In the genomic region with DNA sequence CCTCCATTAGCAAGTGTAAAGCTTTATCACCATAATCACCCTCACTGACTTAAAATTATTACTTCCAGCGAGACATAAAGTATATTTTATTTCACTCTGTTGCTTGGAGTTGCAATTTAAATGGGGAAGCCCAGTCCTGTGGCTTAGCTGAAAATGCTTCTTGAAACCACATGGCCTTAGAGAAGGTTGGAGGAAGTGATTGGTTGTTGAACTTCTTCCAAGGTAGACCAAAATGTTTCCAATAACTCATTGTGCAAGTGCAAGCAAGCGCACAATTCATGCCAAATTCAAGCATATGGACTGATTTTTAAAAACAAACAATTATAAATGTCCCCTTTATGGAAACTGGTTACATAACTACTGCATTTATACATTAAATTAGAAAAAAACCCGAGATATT, we compare ENCODE assay signal across 19 mouse cellular contexts.
DNase-seq lines count a peak whose midpoint lies in the region; ATAC-seq and TF ChIP-seq lines count a peak whose summit lies in the region.
"Had no signal": no experiment of that assay in that cellular context is flagged by ENCODE, and none has a peak within 500 bp of the region (broad histone marks: within the 10 kb centered on the region; RNA-seq: fewer than 3 reads in every experiment).

No protein-coding gene starts in this region.

- no peak for TF ChIP-seq POLR2A in limb, embryonic 14.5 days (IDR thresholded peaks at IDR 0.05; ENCODE audit: borderline replicate concordance, extremely low read depth, insufficient read depth, insufficient read length)

- H3K4me3 ChIP-seq in limb, embryonic 14.5 days (replicated peaks; ENCODE audit: low read length): no peak overlapping the region
- no peak overlapping the region for H3K4me3 ChIP-seq in limb, embryonic 10.5 days
- H3K4me3 ChIP-seq in embryonic facial prominence, embryonic 14.5 days (ENCODE audit: low read depth, low read length): no peak overlapping the region
- H3K4me3 ChIP-seq: embryonic facial prominence, embryonic 15.5 days; erythroblast, embryonic 14.5 days; forebrain, embryonic 13.5 days; forebrain, embryonic 15.5 days had no signal

- H3K4me1 ChIP-seq in limb, embryonic 14.5 days (ENCODE audit: control insufficient read depth, insufficient read depth, low read length): no peaks in the 10 kb centered on the region
- H3K4me1 ChIP-seq in limb, embryonic 10.5 days: peaks cover 10% of the 10 kb centered on the region; the same call in 1 of the 2 replicates
- no peaks in the 10 kb centered on the region for H3K4me1 ChIP-seq in embryonic facial prominence, embryonic 14.5 days (ENCODE audit: control insufficient read depth, insufficient read depth, low read length)
- H3K4me1 ChIP-seq: embryonic facial prominence, embryonic 15.5 days; forebrain, embryonic 13.5 days; forebrain, embryonic 15.5 days had no signal

- H3K27me3 ChIP-seq in limb, embryonic 14.5 days (ENCODE audit: control insufficient read depth, insufficient read depth, low read length): no peaks in the 10 kb centered on the region
- H3K27me3 ChIP-seq in limb, embryonic 10.5 days (ENCODE audit: low read depth, poor library complexity, severe bottlenecking): no peaks in the 10 kb centered on the region
- no peaks in the 10 kb centered on the region for H3K27me3 ChIP-seq in embryonic facial prominence, embryonic 14.5 days (replicated peaks; ENCODE audit: control insufficient read depth, insufficient read depth, low read length)
- H3K27me3 ChIP-seq: embryonic facial prominence, embryonic 15.5 days; forebrain, embryonic 13.5 days; forebrain, embryonic 15.5 days had no signal

- ATAC-seq in limb, embryonic 14.5 days (ENCODE audit: low FRiP score, low read depth): no peak
- no peak for ATAC-seq in embryonic facial prominence, embryonic 14.5 days (ENCODE audit: low read depth)
- peak; percentile 71 to 75 for ATAC-seq in hematopoietic stem cell, adult 5-6 weeks (replicated peaks in 1 of 2; ENCODE audit: insufficient read depth in 1 of 2, low FRiP score in 2 of 2, low TSS enrichment in 1 of 2, low read depth in 1 of 2, poor library complexity in 2 of 2, severe bottlenecking in 2 of 2)
- ATAC-seq: forebrain, embryonic 13.5 days; forebrain, embryonic 15.5 days; forebrain, postnatal 0 days had no signal

- DNase-seq in limb, embryonic 14.5 days (ENCODE audit: low spot score): peak; percentile 58
- no peak for DNase-seq in limb, embryonic 10.5 days (ENCODE audit: low spot score)
- DNase-seq in embryonic facial prominence, embryonic 14.5 days (ENCODE audit: low spot score): peak; percentile 78
- no peak for DNase-seq in lung, postnatal 14 days
- no peak for DNase-seq in liver
- DNase-seq: adrenal gland, adult 2 months; adrenal gland, postnatal 10 days; adrenal gland, postnatal 25 days; cerebellum, adult 11-12 months; cerebellum, adult 2 months; cerebellum, adult 9-10 months; cerebellum, postnatal 10 days; cerebellum, postnatal 25 days; forebrain, postnatal 0 days had no signal

- no peak overlapping the region for H3K4me2 ChIP-seq in limb, embryonic 14.5 days (replicated peaks; ENCODE audit: low read depth, low read length, severe bottlenecking)
- H3K4me2 ChIP-seq in embryonic facial prominence, embryonic 14.5 days (ENCODE audit: low read depth, low read length): no peak overlapping the region
- H3K4me2 ChIP-seq: embryonic facial prominence, embryonic 15.5 days; forebrain, embryonic 13.5 days; forebrain, embryonic 15.5 days had no signal

- no peaks in the 10 kb centered on the region for H3K36me3 ChIP-seq in limb, embryonic 14.5 days (ENCODE audit: control insufficient read depth, insufficient read depth, low read length)
- no peaks in the 10 kb centered on the region for H3K36me3 ChIP-seq in limb, embryonic 10.5 days
- no peaks in the 10 kb centered on the region for H3K36me3 ChIP-seq in embryonic facial prominence, embryonic 14.5 days (ENCODE audit: control insufficient read depth, insufficient read depth, low read length)
- H3K36me3 ChIP-seq: embryonic facial prominence, embryonic 15.5 days; forebrain, embryonic 15.5 days had no signal

- 56% methylated on average over 3 of the region's 3 CpGs for WGBS in limb, embryonic 14.5 days
- 85% methylated on average over 3 of the region's 3 CpGs for WGBS in limb, embryonic 10.5 days
- WGBS in embryonic facial prominence, embryonic 14.5 days: 61% methylated on average over 3 of the region's 3 CpGs

- H3K9me3 ChIP-seq in limb, embryonic 14.5 days (ENCODE audit: control insufficient read depth, low read length): no peaks in the 10 kb centered on the region
- H3K9me3 ChIP-seq in limb, embryonic 10.5 days (replicated peaks): no peaks in the 10 kb centered on the region
- no peaks in the 10 kb centered on the region for H3K9me3 ChIP-seq in embryonic facial prominence, embryonic 14.5 days (ENCODE audit: control insufficient read depth, low read length)
- H3K9me3 ChIP-seq: embryonic facial prominence, embryonic 15.5 days; forebrain, embryonic 13.5 days; forebrain, embryonic 15.5 days had no signal

- H3K27ac ChIP-seq in limb, embryonic 14.5 days (replicated peaks; ENCODE audit: low read depth, low read length): no peak overlapping the region
- no peak overlapping the region for H3K27ac ChIP-seq in limb, embryonic 10.5 days
- 0 out of 2 replicates have a peak overlapping the region, but pooled peaks have one; percentile 15 for H3K27ac ChIP-seq in embryonic facial prominence, embryonic 14.5 days (replicated peaks; ENCODE audit: low read depth, low read length)
- H3K27ac ChIP-seq: embryonic facial prominence, embryonic 15.5 days; forebrain, embryonic 13.5 days; forebrain, embryonic 15.5 days had no signal

- no peak overlapping the region for H3K9ac ChIP-seq in limb, embryonic 14.5 days (ENCODE audit: low read depth, low read length, severe bottlenecking)
- no peak overlapping the region for H3K9ac ChIP-seq in embryonic facial prominence, embryonic 14.5 days (ENCODE audit: low read depth, low read length)
- H3K9ac ChIP-seq: embryonic facial prominence, embryonic 15.5 days; forebrain, embryonic 13.5 days; forebrain, embryonic 15.5 days; forebrain, postnatal 0 days had no signal

Comparison
In these comparisons a context has a peak if more than half of its experiments do, and no peak if none do; other contexts are left out.
1. DNase-seq: peak in limb, embryonic 14.5 days (single experiment) and embryonic facial prominence, embryonic 14.5 days (single experiment); none in limb, embryonic 10.5 days (single experiment), lung, postnatal 14 days (single experiment) and liver (single experiment).
2. ATAC-seq: peak in hematopoietic stem cell, adult 5-6 weeks (2 of 2); none in limb, embryonic 14.5 days (single experiment) and embryonic facial prominence, embryonic 14.5 days (single experiment).